Mouse (Mus musculus): ENCODE measurements around the gene Dpt.
"Not testable (repeated sequence)": the region's sequence is repeated elsewhere in the genome, so short reads cannot be mapped to it uniquely, and the experiment has no call there.

Gene Dpt

GRCm38 (mm10) chr1:164824896-164825295 lies 28.5 kb downstream of the Dpt start:
- Histone ChIP-seq H3K4me1 (replicated peaks; ENCODE audit: low read depth, low read length) (no peaks in the 10 kb centered on the region), H3K27me3 (ENCODE audit: insufficient read depth, low read length) (no peaks in the 10 kb centered on the region), H3K9me3 (ENCODE audit: low read length) (no peaks in the 10 kb centered on the region), H3K36me3 (ENCODE audit: insufficient read depth, low read length) (no peaks in the 10 kb centered on the region), H3K4me3 (replicated peaks; ENCODE audit: low read length) (no peak overlapping the region)
- TF ChIP-seq NANOG (IDR thresholded peaks at IDR 0.05; ENCODE audit: borderline replicate concordance, low read length): no peak
- no peak for TF ChIP-seq POU5F1 (IDR thresholded peaks at IDR 0.05; ENCODE audit: borderline replicate concordance, low read length)
- no peak for TF ChIP-seq CTCF (conservative IDR thresholded peaks at IDR 0.05; ENCODE audit: low read length)

- H3K36me3 ChIP-seq (ENCODE audit: insufficient read depth, low read length): no peaks in the 10 kb centered on the region
- TF ChIP-seq POU5F1 (IDR thresholded peaks at IDR 0.05; ENCODE audit: borderline replicate concordance, low read length) (no peak), NANOG (IDR thresholded peaks at IDR 0.05; ENCODE audit: borderline replicate concordance, low read length) (no peak), CTCF (conservative IDR thresholded peaks at IDR 0.05; ENCODE audit: low read length) (no peak)
- no peaks in the 10 kb centered on the region for H3K4me1 ChIP-seq (replicated peaks; ENCODE audit: low read depth, low read length)
- H3K9me3 ChIP-seq (ENCODE audit: low read length): no peaks in the 10 kb centered on the region
- H3K4me3 ChIP-seq (replicated peaks; ENCODE audit: low read length): no peak overlapping the region
- H3K27me3 ChIP-seq (ENCODE audit: insufficient read depth, low read length): no peaks in the 10 kb centered on the region
Measured at GRCm38 (mm10) chr1:164829881-164830280, 33.4 kb downstream of the Dpt start.

- no peaks in the 10 kb centered on the region for H3K4me1 ChIP-seq (replicated peaks; ENCODE audit: low read depth, low read length)
- H3K4me3 ChIP-seq (replicated peaks; ENCODE audit: low read length): no peak overlapping the region
- no peak for TF ChIP-seq POU5F1 (IDR thresholded peaks at IDR 0.05; ENCODE audit: borderline replicate concordance, low read length)
- no peak for TF ChIP-seq CTCF (conservative IDR thresholded peaks at IDR 0.05; ENCODE audit: low read length)
- no peak for TF ChIP-seq NANOG (IDR thresholded peaks at IDR 0.05; ENCODE audit: borderline replicate concordance, low read length)
- H3K9me3 ChIP-seq (ENCODE audit: low read length): no peaks in the 10 kb centered on the region
- no peaks in the 10 kb centered on the region for H3K36me3 ChIP-seq (ENCODE audit: insufficient read depth, low read length)
- H3K27me3 ChIP-seq (ENCODE audit: insufficient read depth, low read length): no peaks in the 10 kb centered on the region
Measured at GRCm38 (mm10) chr1:164832459-164832858, 36.0 kb downstream of the Dpt start.

GRCm38 (mm10) chr1:164848616-164849265 lies 52.3 kb downstream of the Dpt start:
- no peaks in the 10 kb centered on the region for H3K36me3 ChIP-seq (ENCODE audit: insufficient read depth, low read length)
- no peaks in the 10 kb centered on the region for H3K9me3 ChIP-seq (ENCODE audit: low read length)
- no peak overlapping the region for H3K4me3 ChIP-seq (replicated peaks; ENCODE audit: low read length)
- H3K4me1 ChIP-seq (replicated peaks; ENCODE audit: low read depth, low read length): no peaks in the 10 kb centered on the region
- TF ChIP-seq CTCF (conservative IDR thresholded peaks at IDR 0.05; ENCODE audit: low read length) (no peak), NANOG (IDR thresholded peaks at IDR 0.05; ENCODE audit: borderline replicate concordance, low read length) (no peak), POU5F1 (IDR thresholded peaks at IDR 0.05; ENCODE audit: borderline replicate concordance, low read length) (no peak)
- no peaks in the 10 kb centered on the region for H3K27me3 ChIP-seq (ENCODE audit: insufficient read depth, low read length)

DNA sequence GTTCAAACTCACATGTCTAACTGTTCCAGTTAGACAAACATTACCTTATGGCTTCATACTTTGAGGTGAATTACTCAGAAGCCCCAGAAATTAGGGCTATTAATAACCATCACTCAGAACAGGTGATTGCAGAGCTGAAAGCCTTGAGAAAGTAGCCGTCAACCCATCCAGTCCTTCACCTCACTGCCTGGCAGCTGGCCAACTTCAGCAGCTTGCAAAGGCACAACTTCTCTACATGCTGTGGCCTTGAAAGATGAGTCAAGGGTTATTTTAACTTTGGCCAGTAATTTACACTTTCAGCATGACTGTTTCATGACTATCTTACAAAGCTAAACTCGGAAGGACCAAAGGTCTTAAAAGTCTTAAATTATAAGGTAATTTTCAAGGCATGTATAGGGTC lies 59.3 kb downstream of the Dpt start:
- H3K27me3 ChIP-seq (ENCODE audit: insufficient read depth, low read length); H3K36me3 ChIP-seq (ENCODE audit: insufficient read depth, low read length); H3K4me1 ChIP-seq (replicated peaks; ENCODE audit: low read depth, low read length); H3K9me3 ChIP-seq (ENCODE audit: low read length); H3K4me3 ChIP-seq (replicated peaks; ENCODE audit: low read length): not testable (repeated sequence)

DNA sequence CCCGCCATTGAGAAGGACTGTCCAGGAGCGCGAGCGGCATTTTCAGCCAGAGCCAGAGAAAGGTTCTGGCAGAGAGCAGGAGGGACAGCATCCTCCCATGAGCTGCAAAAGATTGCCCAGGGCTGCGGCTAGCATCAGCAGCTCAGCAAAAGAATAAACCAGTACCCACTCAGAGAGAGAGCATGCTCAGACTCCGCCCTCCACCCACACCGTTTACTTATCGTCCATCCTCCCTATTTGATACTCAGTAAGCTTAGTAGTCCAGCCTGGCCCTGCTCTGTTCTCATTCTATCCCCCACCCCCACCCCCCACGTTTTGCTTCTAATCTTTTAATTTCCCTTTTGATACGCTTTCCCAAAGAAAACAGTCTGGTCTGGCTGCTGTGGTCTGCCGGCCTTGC lies 63.5 kb downstream of the Dpt start:
- Histone ChIP-seq H3K36me3 (ENCODE audit: insufficient read depth, low read length) (no peaks in the 10 kb centered on the region), H3K27me3 (ENCODE audit: insufficient read depth, low read length) (no peaks in the 10 kb centered on the region), H3K4me3 (replicated peaks; ENCODE audit: low read length) (no peak overlapping the region), H3K4me1 (replicated peaks; ENCODE audit: low read depth, low read length) (no peaks in the 10 kb centered on the region), H3K9me3 (ENCODE audit: low read length) (no peaks in the 10 kb centered on the region)
- TF ChIP-seq NANOG (IDR thresholded peaks at IDR 0.05; ENCODE audit: borderline replicate concordance, low read length) (no peak), POU5F1 (IDR thresholded peaks at IDR 0.05; ENCODE audit: borderline replicate concordance, low read length) (no peak), CTCF (conservative IDR thresholded peaks at IDR 0.05; ENCODE audit: low read length) (no peak)

- TF ChIP-seq NANOG (IDR thresholded peaks at IDR 0.05; ENCODE audit: borderline replicate concordance, low read length) (no peak), POU5F1 (IDR thresholded peaks at IDR 0.05; ENCODE audit: borderline replicate concordance, low read length) (no peak), CTCF (conservative IDR thresholded peaks at IDR 0.05; ENCODE audit: low read length) (no peak)
- no peaks in the 10 kb centered on the region for H3K9me3 ChIP-seq (ENCODE audit: low read length)
- no peaks in the 10 kb centered on the region for H3K36me3 ChIP-seq (ENCODE audit: insufficient read depth, low read length)
- H3K27me3 ChIP-seq (ENCODE audit: insufficient read depth, low read length): no peaks in the 10 kb centered on the region
- H3K4me3 ChIP-seq (replicated peaks; ENCODE audit: low read length): no peak overlapping the region
- H3K4me1 ChIP-seq (replicated peaks; ENCODE audit: low read depth, low read length): no peaks in the 10 kb centered on the region
Measured at GRCm38 (mm10) chr1:164860782-164861181, 64.3 kb downstream of the Dpt start.

DNA sequence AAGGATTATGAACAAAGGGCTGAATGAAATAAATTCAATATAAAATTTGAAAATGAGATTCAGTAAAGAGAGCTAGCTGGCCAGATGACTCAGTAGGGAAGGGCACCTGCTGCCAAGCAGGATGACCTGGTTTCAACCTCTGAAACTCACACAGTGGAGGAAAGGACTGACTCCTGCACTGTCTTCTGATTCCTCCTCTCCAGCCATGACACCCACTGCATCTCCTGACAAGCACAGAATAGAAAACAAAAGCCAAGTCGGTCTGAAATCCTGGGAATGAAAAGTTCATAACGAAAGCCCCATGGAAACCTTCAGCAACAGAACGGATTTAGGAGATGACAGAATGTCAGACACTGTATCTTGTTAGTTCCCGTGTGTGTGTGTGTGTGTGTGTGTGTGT lies 65.1 kb downstream of the Dpt start:
- TF ChIP-seq CTCF (conservative IDR thresholded peaks at IDR 0.05; ENCODE audit: low read length): no peak
- no peak for TF ChIP-seq POU5F1 (IDR thresholded peaks at IDR 0.05; ENCODE audit: borderline replicate concordance, low read length)
- no peak for TF ChIP-seq NANOG (IDR thresholded peaks at IDR 0.05; ENCODE audit: borderline replicate concordance, low read length)
- Histone ChIP-seq H3K4me1 (replicated peaks; ENCODE audit: low read depth, low read length) (no peaks in the 10 kb centered on the region), H3K9me3 (ENCODE audit: low read length) (no peaks in the 10 kb centered on the region), H3K36me3 (ENCODE audit: insufficient read depth, low read length) (no peaks in the 10 kb centered on the region), H3K27me3 (ENCODE audit: insufficient read depth, low read length) (no peaks in the 10 kb centered on the region), H3K4me3 (replicated peaks; ENCODE audit: low read length) (no peak overlapping the region)

Measured in E14TG2a.4 (cell line).